Mouse (Mus musculus) B cell, adult 2 months (primary cell): ENCODE data around the gene Hoxb7.

Source experiments
- DNase-seq, 2 experiments: peaks; one replicate each; pipeline ENCODE4 v3.0.0; 2022

Gene Hoxb7

DNA sequence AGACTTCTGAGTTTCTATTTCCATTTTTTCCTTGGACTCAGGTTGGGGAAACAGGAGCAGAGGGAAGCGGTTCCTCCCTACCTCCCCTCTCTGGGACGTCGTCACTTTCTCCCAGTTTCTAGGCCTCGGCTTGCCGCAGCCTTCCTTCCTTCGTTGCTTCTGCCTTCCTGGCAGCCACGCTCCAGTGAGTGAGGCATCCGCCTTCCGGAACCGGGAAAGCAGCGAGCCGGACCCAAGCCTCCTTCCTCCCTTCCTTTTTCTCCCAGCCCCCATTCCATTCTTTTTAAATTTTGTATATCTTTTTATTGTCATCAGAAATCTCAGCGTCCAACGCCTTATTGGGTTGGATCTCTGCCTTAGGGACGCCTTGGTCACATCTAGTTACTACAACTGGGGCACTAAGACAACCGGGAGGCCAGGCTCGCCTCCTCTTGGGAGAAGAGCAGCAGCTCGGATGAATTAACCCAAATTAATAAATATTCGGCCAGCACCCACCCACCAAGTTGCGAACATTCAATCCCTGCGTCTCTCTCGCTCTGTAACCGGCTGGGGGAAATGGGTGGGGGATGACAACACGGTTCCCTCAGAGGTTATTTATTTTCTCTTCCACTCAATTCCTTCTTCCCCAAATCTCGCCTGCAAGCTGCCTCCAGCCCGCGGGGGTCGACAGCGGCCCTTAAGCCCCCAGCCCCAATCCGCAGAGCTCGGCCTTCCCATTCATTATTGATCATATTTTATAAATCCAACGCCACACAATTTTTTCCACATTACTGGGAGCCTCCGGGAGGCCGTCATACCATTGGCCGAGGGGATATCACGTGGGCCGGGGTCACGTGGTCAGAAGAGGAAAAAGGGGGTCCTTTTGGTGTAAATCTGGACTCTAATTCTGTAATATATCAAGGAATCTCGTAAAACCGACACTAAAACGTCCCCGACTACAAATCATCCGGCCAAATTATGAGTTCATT is at the start of gene Hoxb7:
Gene Hoxb7, plus strand, starts transcription at position 853 of the 968 bp plus-strand sequence.
- DNase-seq = no peak

DNA sequence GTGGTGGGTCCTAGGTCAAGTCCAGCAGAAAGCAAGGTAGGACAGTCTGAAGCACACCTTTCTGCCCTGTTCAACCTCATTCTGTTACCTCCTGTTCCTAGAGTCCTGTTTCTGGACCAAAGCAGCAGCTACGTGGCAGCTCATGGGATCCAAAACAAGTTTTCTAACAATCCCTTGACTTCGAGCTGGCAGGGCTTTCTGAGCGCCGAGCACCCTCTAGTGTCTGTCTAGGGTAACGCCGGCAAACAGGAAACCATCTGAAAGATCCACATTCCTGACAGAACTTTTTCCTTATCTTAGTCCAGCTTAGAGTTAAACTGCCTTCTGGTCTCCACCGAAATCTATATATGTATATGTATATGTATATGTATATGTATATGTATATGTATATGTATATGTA is 46.2 kb upstream of the Hoxb7 start:
- DNase-seq = peak; percentile 47 to 54

DNA sequence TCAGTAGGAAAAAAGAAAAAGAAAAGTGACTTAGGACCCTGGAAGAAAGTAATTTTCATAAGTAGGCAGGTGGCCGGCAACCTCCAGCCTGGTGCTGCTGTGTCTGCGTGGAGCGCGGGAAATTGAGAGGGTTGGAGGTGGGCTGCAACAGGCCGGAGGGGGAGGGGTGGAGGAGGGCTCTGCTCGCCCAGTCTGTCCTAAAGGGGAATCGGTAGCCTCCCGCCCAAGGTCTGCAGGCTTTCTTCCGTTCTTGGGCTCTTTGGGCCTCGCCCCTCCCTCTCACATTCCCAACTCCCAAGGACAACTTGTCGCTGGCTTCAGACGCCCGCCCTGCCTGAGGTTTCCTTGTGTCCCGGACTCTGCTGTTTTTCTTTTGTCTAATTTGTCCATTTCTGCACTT is 35.5 kb upstream of the Hoxb7 start:
- DNase-seq = no peak

DNA sequence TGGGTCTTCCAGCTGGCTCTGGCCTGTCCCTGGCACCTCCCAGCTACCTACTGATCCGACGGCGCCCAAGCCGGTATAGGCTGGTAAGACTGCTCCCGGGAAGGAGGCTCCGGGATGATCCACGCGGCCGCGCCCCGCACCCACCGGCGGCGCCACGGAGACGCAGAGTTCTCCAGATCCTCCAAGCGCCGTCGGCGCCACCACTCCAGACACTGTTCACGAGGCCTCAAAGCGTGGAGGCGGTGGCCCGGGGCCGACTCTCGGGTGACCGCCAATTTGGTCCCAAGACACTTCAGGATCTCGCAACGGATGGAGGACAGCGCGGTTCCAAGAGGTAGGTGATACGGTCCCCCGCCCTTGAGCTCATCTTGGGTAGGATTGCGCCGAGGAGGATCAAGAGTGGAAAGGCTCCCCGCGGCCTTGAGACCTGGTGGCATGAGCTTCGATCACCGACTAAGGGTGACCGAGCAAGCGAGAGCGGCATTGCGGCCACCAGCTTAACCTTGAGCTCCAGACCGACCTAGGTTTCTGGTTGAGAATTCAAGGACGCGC is 34.9 kb upstream of the Hoxb7 start:
- no peak for DNase-seq

DNA sequence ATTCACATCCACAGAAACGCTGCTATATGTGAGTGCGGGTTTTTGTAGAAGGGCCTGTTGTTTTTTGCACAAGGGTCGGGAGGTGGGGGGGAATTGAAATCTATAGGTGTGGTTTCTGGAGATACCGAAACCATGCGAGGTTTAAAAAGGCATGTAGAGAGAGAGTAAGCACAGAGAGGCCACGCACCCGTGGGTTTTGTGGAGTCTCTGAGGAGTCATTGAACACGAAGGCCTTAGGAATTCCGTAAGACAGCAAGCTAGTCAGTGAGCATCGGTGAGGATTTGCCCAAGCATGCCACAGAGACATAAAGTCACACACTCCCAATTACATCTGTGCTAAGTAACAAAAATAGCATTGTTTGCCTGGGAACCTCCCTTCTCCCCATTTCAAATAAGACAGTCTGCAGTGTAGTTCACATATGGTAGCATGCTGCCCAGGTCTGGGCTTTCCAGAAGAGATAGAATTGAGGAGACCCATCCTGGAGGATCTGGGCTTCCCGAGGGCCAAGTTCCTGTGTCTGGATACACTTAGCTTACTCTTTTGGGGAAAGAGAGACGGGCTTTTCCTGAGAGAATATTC is 33.8 kb upstream of the Hoxb7 start:
- no peak for DNase-seq

DNA sequence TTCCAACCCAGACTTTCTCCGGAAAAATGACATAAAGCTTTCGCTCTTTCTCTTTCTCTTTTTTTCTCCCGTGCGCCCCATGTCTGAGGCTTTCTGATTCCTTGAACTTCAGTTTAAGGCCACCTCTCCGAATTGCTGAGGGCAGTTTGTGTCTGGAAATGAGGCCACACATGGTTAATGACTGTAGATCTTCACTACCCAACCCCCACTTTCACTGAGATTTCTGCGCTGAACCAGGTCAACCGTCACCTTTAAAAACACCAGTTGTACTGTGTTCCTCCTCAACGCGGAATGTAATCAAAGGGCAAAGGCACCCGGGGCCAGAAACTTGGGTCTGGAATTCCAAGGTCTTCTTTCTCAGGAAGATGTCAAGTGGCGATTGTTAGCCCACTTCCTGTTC is 32.2 kb upstream of the Hoxb7 start:
- no peak for DNase-seq

DNA sequence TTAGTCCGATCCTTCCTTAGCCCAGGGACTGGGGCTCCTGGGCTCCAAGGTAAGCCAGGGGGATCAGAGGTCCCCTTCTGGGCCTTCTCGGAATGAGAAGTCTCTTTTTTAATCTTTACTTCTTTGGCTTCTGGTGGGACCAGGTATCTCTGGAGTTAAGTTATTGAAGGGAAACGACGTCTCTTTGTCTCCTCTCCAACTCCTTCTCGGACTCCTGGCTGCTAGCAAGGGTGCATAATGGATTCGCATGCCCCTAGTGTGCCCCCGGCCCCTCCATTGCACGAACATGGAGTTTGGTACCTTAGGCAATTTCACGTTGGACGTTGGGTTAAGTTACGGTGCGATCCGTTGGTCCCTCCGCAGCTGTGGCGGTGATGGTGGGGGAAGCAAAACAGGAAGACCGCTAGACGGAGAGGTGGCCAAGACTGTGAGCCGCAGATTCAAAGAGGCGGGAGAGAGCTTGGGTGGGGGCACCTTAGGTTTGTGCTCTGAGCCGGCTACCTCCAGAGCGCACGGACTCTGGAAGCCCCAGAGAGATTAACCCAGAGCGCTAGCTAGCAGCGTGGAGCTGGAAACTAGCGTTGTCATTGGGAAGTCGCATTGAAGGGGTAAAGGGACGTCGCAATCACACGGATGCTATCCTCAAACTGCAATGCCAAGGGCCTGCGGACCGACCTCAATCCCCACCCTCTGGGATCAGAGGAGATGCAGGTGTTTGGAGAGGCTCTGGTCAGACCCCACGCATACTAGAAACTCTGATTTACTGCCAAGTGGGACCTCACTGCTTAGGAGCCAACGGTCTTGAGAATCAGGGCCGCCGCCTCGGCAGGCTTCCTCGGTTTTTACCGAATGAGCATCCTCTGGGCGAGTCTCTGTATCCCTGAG is 31.1 kb upstream of the Hoxb7 start:
- DNase-seq = no peak

DNA sequence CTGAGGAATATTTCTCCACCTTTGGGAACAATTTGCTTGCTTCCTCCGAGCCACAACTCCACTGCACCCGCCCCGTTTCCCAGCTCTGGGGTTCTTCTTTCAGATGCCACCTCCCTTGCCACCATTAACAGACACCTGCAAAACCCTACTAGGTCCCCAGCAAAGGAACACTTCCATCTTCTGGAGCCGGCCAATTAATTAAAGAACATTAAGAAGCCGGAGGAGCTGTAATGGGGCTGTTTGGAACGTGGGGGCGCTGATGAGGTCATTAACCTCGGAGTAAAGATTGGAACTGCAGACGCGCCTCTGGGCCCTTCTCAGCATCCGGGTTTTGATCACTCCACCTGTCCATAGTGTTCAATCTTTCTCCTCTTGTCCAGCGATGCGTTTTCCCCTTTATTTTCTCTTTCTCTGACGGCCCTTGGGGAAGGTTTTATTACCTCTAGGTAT is 30.4 kb upstream of the Hoxb7 start:
- no peak for DNase-seq

DNA sequence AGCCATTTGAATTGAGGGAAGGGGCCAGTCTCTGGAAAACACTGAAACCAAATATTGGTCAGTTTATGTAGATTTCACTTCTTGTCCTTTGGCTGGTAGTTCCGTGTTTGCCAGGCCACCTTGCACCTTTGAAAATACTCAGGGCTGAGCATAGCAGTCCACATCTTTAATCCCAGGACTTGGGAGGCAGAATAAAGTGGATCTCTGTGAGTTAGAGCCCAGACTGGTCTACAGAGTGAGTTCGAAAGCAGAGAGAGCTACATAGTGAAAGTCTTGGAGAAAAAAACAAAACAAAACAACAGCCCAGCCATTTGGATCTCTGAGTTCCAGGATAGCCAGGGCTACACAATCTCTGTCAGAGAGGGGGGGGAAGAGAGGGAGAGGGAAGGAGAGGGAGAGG is 29.3 kb upstream of the Hoxb7 start:
- DNase-seq = no peak

DNA sequence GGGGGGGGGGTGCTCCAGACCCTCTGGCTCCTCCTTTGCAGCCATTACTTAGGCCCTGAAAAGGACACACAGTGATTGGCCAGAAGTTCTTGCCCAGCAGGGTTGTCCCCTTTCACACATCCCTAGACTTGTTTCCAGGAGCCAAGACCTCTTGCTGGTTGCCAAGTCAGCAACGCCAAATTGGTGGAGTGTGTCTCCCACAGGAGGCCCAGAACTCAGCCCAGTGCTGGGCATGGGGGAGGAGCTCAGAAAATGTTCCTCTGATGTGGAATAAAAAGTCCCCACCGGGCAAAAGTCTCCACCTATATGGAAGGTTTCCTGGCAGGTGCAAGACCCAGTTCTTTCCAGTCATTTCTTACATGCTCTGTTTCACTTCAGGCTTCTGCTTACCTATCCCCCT is 27.4 kb upstream of the Hoxb7 start:
- DNase-seq = no peak

DNA sequence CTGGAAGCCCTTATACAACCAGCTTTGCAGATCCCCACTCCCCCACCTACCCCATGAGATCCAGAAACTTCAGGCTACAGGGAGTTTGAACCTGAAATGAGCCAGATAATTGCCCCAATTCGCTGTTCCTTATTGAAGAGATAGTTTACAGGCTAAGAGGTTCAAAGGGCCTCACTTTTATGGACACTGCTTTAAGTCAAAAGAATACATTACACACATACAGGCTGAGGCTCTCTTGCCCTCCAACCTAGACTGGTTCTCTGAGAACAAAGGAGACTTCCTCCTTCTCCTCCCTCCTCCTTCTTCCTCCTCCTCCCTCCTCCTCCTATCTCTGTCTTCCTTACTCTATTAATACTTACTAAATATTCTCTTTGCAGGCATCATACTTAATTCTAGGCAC is 26.9 kb upstream of the Hoxb7 start:
- no peak for DNase-seq

DNA sequence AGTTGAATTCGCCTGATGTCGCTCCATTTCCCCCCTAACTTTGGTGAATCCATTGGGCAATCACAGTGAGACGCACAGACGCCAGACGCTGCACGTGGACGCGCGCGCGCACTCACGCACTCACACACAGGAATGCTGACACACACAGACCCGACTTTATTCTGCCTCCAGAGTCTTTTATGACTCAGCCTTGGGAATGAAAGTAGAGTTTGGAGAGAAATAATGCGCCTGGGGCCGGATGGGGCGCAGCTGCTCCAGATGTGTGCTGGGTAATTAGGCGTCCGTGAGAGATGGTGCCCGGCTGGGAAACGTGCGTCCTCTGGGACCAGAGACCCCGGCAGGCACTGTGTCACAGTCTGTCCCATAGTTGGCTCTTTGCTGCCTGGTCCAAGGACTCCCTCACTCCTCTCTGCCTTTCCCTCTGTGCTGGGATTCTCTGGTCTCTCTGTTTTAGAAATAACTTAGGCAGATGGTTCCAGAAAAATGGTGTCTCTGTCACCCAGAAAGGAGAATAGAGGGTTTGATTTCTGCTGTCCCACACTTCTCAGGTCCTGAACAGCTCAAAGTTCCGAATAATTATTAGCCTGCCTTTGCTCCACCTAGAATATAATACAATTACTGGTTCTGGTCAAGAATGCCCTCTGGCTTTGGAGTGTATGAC is 26.0 kb upstream of the Hoxb7 start:
- no peak for DNase-seq

DNA sequence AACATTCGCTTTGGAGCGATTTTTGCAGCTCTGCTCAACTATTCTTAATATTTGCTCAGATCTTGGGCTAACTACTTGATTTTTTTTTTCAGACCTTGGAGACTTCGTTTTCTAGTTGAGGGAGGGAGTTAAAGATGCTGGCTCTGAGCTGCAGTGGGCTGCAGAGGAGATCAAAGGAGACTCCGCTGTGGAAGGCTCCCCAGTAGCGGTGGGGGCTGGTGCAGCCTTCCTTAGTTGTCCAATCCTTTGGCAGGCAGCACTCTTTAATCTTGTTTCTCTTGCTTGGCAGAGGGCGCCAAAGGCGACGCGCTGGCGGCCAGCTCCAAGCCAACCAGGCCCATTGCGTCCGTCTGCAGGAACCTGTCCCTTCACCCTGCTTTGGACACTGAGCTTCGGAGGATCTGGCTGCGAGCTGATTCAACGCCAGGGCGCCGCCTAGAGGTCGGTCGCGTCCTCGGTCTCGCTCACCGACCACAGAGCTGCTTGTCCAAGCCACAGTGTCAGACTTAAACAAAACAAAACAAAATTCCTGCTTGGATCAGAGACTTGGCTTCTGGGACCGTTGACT is 25.0 kb upstream of the Hoxb7 start:
- peak; percentile 59 to 63 for DNase-seq

DNA sequence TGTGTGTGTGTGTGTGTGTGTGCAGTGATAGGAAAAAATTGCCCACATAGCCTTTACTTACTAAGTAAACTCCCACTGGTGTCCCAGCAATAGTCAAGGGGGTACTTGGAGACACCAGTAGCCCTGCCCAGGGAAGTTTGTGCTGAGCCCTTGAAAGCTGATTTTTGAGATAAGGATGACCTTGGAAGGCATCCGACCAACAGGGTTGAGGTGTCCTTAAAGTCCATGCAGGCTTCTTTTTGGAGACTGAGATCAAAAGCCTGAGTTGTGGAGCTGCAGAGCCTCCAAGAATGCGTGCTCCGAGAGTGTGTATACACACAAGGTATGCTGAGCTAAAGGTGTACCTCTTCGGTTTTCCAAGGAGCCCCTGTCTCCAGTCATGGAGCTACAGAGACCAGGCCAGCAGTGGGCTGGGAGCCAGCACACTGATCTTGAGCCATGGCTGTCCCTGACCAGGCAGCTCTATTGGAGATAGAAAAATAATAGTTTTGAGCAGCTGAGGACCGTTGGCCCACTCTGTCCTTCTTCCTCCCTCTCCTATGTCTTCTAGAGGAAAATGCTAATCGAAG is 24.1 kb upstream of the Hoxb7 start:
- no peak for DNase-seq

DNA sequence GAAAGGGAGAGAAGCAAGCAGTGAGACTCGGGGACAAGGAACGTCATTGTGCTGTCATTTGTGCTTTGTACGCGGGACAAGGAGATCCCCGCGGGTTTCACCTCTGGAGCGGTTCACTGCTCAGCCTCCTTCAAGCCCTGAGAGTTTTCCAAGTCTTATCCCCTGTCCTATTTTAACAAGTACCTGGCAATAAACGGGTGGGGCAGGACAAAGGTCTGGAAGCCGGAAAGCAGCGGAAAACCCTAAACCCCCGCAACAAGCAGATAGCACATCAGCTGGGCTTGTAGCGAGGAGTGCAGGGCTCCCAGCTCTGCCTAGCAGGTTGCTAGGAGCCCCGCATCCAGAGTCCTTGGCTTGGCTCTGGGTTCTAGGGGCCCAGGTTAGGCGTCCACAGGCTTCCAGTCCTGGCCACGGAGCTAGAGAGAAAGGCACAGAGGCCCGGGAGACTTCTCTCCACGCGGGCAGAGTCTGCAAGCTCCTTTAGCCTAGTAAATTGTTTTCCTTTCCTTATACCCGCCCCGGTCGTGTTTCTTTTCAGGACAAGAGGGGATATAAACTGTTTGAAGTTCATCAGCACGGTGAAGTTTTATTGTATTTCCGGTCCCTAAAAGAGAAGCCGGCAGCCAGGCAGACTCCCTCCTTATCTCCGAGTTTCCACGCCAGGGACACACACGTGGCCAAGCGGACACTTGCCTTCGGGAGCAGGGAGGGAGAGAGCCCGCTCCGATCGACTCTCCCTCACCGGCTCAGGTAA is 22.6 kb upstream of the Hoxb7 start:
- DNase-seq = no peak

DNA sequence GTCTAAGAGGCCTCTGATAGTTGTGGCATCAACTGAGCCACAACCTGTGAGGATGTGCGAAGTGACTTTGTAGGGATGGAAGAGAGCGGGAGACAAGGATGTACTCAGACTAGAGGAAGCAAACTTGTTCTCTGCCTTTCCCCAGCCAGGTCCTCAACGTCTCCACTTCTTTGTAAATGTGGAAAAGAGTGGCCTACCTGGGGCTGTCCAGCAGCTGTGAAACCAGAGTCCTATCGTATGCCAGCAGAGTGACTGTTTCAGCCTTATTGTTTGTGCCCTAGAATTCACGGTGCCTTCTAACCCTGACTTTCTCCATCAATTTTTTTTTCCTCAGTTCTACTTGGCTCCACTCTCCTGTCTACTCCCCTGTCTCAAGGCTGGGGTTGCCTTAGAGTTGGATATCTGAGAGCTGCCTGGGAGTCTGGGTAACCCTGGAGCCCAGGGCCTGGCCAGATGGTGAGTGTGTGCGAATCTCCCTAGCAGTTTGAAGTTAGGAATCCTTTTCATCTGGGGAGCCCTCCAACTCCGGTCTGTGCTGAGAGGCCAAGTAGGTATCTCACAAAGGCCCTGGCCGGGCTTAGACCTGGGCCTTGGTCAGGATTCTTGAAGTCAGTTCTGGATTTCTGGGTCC is 21.9 kb upstream of the Hoxb7 start:
- DNase-seq = no peak

DNA sequence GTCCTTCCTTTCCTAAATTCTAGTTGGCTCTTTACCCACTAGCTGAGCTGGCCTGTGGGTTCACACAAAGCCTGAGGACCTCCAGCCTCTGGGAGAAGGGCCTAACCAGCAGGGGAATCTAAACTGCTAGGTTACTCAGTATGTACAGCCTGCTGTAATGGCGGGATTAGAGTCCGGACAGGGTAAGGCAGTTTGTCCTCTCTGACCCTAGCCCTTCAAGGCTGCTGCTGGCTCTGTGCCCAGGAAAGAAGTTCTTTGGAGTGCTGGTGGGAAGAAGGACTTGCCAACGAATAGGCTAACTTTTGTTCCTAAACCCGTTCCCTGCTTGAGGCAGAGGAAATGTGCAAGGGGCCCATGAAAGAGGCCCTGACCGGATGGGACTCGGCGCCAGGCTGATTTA is 20.5 kb upstream of the Hoxb7 start:
- DNase-seq = no peak

DNA sequence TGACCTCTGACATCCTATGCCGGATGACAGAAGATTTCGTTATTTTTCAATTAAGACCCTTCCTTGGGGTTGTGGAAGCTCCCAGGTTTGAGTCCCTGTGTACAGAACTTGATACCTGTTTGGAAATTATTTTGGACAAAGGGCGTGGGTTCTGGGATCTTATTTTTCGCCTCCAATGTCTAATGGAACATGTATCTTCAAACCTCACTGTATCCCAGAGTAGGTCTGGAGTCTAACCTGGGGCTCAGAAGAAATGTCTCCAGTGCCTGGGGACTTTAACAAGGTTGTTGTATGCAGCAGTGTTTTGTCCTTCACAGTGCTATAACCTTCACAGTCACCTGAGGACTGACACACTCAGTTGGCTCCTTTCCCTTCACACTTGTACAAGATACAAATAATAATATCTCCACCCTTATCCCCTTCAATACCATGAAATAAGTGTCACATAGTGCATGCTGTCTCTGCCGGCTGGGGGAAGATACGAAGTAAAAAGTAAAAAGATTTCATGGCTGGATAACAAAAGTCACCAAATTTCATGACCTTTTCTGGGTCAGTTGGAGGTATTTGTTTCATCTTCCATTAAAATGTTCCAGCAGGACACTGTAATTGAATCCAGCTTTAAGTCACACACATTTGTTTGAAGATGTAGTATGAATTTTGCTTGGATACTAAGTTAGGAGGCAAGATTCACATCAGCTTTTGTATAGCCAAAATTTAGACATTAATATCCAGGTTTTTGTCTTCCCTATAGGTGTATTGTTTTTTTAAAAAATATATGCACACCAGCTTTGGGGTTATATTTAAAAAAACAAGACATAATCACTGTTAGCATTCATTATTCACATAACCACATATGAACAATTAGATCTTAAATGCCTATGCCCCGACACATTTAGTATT is 19.2 kb upstream of the Hoxb7 start:
- no peak for DNase-seq

DNA sequence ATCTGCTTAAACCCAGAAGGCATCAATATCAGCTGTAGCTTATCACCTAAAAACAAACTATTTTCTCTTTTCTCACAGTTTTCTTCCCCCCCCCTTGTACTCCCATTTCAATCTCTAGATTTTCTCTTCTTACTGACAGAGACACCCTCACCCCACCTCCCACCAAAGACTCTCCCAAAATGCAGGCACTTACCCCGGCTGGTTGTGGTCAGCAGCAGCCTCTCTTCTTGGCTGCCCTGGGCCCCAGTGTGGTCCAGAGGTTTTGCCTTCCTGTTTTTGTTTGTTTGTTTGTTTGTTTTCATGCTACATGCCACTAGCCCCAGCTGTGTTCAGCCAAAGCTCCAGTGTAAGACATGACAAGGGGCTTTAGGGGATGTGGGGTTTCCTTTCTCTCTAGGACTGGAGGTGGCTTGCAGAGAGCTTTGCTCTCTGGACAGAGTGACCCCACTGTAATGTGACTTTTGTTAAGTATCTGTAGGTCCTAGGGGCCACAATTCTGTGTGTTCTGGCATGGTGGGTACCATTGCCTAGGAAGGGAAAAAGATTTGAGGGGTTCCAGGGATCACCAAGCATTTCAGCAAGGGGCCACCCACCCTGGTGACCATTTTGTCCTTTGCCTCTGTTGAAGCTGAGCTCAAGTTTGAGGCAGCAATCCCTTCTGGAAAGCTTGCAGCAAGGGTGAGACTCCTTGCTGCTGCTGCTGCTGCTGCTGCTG is 18.2 kb upstream of the Hoxb7 start:
- DNase-seq = no peak
